In the genomic region with DNA sequence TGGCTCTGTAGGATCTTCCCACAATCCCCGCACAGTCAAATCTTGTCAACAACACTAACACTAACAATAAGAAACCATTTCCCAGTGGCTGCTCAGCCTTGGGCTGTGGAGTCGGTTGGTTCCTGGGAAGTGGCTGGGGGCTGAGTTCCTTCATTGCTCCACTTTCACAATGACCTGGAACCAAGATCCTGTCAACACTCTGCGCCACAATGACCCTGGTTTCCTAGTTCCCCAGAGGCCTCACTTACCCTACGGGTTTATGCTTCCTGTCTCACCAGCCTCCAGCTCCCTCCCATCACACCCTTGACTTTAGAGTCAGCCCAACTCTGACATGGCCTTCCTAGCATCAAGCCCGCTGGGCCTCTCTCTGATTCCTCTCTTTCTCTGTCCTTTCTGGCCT, we compare ENCODE assay signal across 21 mouse cellular contexts.
"Had no signal": no experiment of that assay in that cellular context is flagged by ENCODE, and none has a peak within 500 bp of the region (broad histone marks: within the 10 kb centered on the region; RNA-seq: fewer than 3 reads in every experiment).

No protein-coding gene starts in this region.

- H3K36me3 ChIP-seq: kidney, embryonic 15.5 days; limb, embryonic 12.5 days; limb, embryonic 15.5 days; liver, embryonic 15.5 days; lung, embryonic 15.5 days; midbrain, embryonic 12.5 days; midbrain, embryonic 15.5 days; neural tube, embryonic 12.5 days; neural tube, embryonic 15.5 days had no signal

- H3K27me3 ChIP-seq: kidney, embryonic 15.5 days; limb, embryonic 12.5 days; limb, embryonic 15.5 days; liver, embryonic 15.5 days; lung, embryonic 15.5 days; midbrain, embryonic 12.5 days; midbrain, embryonic 15.5 days; neural tube, embryonic 12.5 days; neural tube, embryonic 15.5 days had no signal

- H3K4me3 ChIP-seq: kidney, embryonic 15.5 days; limb, embryonic 12.5 days; limb, embryonic 15.5 days; liver, embryonic 15.5 days; lung, embryonic 15.5 days; midbrain, embryonic 12.5 days; midbrain, embryonic 15.5 days; neural tube, embryonic 12.5 days; neural tube, embryonic 15.5 days had no signal

- ATAC-seq: intestine, embryonic 16.5 days; midbrain, embryonic 15.5 days had no signal

- H3K9ac ChIP-seq: kidney, embryonic 15.5 days; limb, embryonic 12.5 days; limb, embryonic 15.5 days; liver, embryonic 15.5 days; lung, embryonic 15.5 days; midbrain, embryonic 12.5 days; midbrain, embryonic 15.5 days; neural tube, embryonic 12.5 days; neural tube, embryonic 15.5 days had no signal

- H3K4me1 ChIP-seq: kidney, embryonic 15.5 days; limb, embryonic 12.5 days; limb, embryonic 15.5 days; lung, embryonic 15.5 days; midbrain, embryonic 12.5 days; midbrain, embryonic 15.5 days; neural tube, embryonic 12.5 days; neural tube, embryonic 15.5 days had no signal

- H3K9me3 ChIP-seq: kidney, embryonic 15.5 days; limb, embryonic 12.5 days; limb, embryonic 15.5 days; liver, embryonic 15.5 days; lung, embryonic 15.5 days; midbrain, embryonic 12.5 days; midbrain, embryonic 15.5 days; neural tube, embryonic 15.5 days had no signal

- DNase-seq: kidney, adult 18-20 months; kidney, postnatal 10 days; left cerebral cortex, postnatal 4 days; right cerebral cortex, adult 18-20 months; right cerebral cortex, postnatal 14 days; right cerebral cortex, postnatal 4 days; thymus, adult 2 months; thymus, postnatal 14 days; thymus, postnatal 4 days had no signal

- H3K27ac ChIP-seq: kidney, embryonic 15.5 days; limb, embryonic 12.5 days; limb, embryonic 15.5 days; liver, embryonic 15.5 days; lung, embryonic 15.5 days; midbrain, embryonic 12.5 days; midbrain, embryonic 15.5 days; neural tube, embryonic 12.5 days; neural tube, embryonic 15.5 days; stomach, postnatal 0 days had no signal

- H3K4me2 ChIP-seq: kidney, embryonic 15.5 days; limb, embryonic 12.5 days; limb, embryonic 15.5 days; liver, embryonic 11.5 days; liver, embryonic 15.5 days; lung, embryonic 15.5 days; midbrain, embryonic 12.5 days; midbrain, embryonic 15.5 days; neural tube, embryonic 12.5 days; neural tube, embryonic 15.5 days had no signal
